ENCODE assay signal across 8 mouse cellular contexts in genomic region chr11:66984165-66985135, GRCm38 (mm10). TPM values are rescaled to one million over a fixed set of nuclear protein-coding genes. Genes with fewer than 3 reads are reported as not detected.
A peak's percentile ranks its signal among the peaks of the same experiment; 100 is the strongest.
DNase-seq lines count a peak whose midpoint lies in the region; ATAC-seq lines count a peak whose summit lies in the region.

No protein-coding gene starts in this region.

- H3K4me1 ChIP-seq in erythroblast, embryonic 14.5 days (ENCODE audit: control insufficient read depth): no peaks in the 10 kb centered on the region; the same call in 1 of the 2 replicates

- peaks cover 15% of the 10 kb centered on the region for H3K27me3 ChIP-seq in erythroblast, embryonic 14.5 days (ENCODE audit: control insufficient read depth)

- H3K9me3 ChIP-seq in erythroblast, embryonic 14.5 days (ENCODE audit: control insufficient read depth, low read length): no peaks in the 10 kb centered on the region

- peak; percentile 81 for DNase-seq in embryo, embryonic 9.5 days (ENCODE audit: extremely low spot score)
- DNase-seq in heart, adult 9 months (ENCODE audit: low spot score in 2 of 2): peak; percentile 41 to 73
- DNase-seq in kidney, adult 9 months: peak; percentile 83
- DNase-seq in liver: peak; percentile 70
- peak; percentile 29 to 52 for DNase-seq in spleen, postnatal 36 days (ENCODE audit: low spot score in 2 of 2)

- no peaks in the 10 kb centered on the region for H3K36me3 ChIP-seq in erythroblast, embryonic 14.5 days (ENCODE audit: control insufficient read depth)

- ATAC-seq in erythroblast, adult 5-6 weeks (replicated peaks; ENCODE audit: low FRiP score, poor library complexity, severe bottlenecking): no peak
- ATAC-seq in monocyte, adult 5-6 weeks (replicated peaks; ENCODE audit: insufficient number of reproducible peaks, low FRiP score, low TSS enrichment, poor library complexity, severe bottlenecking): 0 out of 2 replicates have a peak, but pooled peaks have one; percentile 76

- H3K4me3 ChIP-seq in erythroblast, embryonic 14.5 days (replicated peaks): peak overlapping the region; percentile 52

RNA-seq across cellular contexts. Expression of gene Tmem238l, which starts 28.0 kb away (rescaled TPM):
- polyA plus RNA-seq in erythroblast, embryonic 14.5 days (2012): not detected in 2 replicates
- not detected in 2 replicates for total RNA-seq in erythroblast, adult 5-6 weeks (2015; ENCODE audit: low replicate concordance)
- total RNA-seq in erythroblast, adult 5-6 weeks (2017; ENCODE audit: low replicate concordance): not detected in 2 replicates
- total RNA-seq in monocyte, adult 5-6 weeks (2017): not detected in 3 replicates

RNA-seq across cellular contexts. Expression of gene Tmem220, which starts 40.5 kb away (rescaled TPM):
- polyA plus RNA-seq in erythroblast, embryonic 14.5 days (2012): not detected in 2 replicates
- not detected in 2 replicates for total RNA-seq in erythroblast, adult 5-6 weeks (2015; ENCODE audit: low replicate concordance)
- not detected in 2 replicates for total RNA-seq in erythroblast, adult 5-6 weeks (2017; ENCODE audit: low replicate concordance)
- 1.3 to 4.1 TPM in 2 of 3 replicates, not detected in the other for total RNA-seq in monocyte, adult 5-6 weeks (2017)
